Mouse (Mus musculus) heart, embryonic 16.5 days (tissue): ENCODE data around the gene Cacna2d2. TPM values are rescaled to one million over a fixed set of nuclear protein-coding genes. Genes with fewer than 3 reads are reported as not detected.

Experiments
- ATAC-seq: fragments of 200-750 bp; cut with Nextera tagmentation; replicated peaks from 2 replicates; pipeline ENCODE4 v1.8.0; 2017; ENCODE audit warnings: moderate number of reproducible peaks; ENCODE audit not compliant: insufficient read depth, low FRiP score; ENCODE audit errors: extremely low read depth
- H3K27ac ChIP-seq: fragments of 300-500 bp; sonication (generic); 2 replicates; pipeline ENCODE4 v1.5.1; 2014; ENCODE audit warnings: mild to moderate bottlenecking, low read length, control low read depth, moderate library complexity
- H3K27me3 ChIP-seq: fragments of 300-500 bp; sonication (generic); 2 replicates; pipeline ENCODE4 v1.6.1; 2014; ENCODE audit warnings: low read length, mixed read lengths; ENCODE audit not compliant: control insufficient read depth, insufficient read depth
- H3K36me3 ChIP-seq: fragments of 300-500 bp; sonication (generic); 2 replicates; pipeline ENCODE4 v1.6.1; 2014; ENCODE audit not compliant: control insufficient read depth, insufficient read depth
- H3K4me1 ChIP-seq: fragments of 300-500 bp; sonication (generic); 2 replicates; pipeline ENCODE4 v1.6.1; 2014; ENCODE audit warnings: low read length, mixed read lengths; ENCODE audit not compliant: control insufficient read depth, insufficient read depth
- H3K4me2 ChIP-seq: fragments of 300-500 bp; sonication (generic); 2 replicates; pipeline ENCODE4 v1.6.1; 2014; ENCODE audit warnings: low read depth, mild to moderate bottlenecking, control low read depth, low read length
- H3K4me3 ChIP-seq: fragments of 300-500 bp; sonication (generic); 2 replicates; pipeline ENCODE4 v1.5.1; 2014; ENCODE audit warnings: mild to moderate bottlenecking, control low read depth, low read length
- H3K9ac ChIP-seq: fragments of 300-500 bp; sonication (generic); 2 replicates; pipeline ENCODE4 v1.6.1; 2014; ENCODE audit warnings: low read length, control low read depth
- H3K9me3 ChIP-seq: fragments of 300-500 bp; sonication (generic); replicated peaks from 2 replicates; pipeline ENCODE4 v1.6.1; 2016; ENCODE audit warnings: low read length; ENCODE audit not compliant: control insufficient read depth
- WGBS: fragments of 180-500 bp; shearing (Covaris S2); extraction: QIAGEN DNeasy Blood & Tissue Kit; methylation state at CpG from one replicate; pipeline ENCODE4 v1.1.7; 2014; 5-methylcytosine and 5-hydroxymethylcytosine counted together
- polyA plus RNA-seq: library from polyadenylated mRNA; unstranded; fragments of >200 nt; fragmentation: Nextera tagmentation; extraction: Ambion mirVana; gene quantifications from 2 replicates; pipeline ENCODE4 v1.2.1, GENCODE M21; 2015

Gene Cacna2d2
- polyA plus RNA-seq, 1 experiment from 2014 or later, result 2.6 TPM

- Histone ChIP-seq H3K9ac (no peak overlapping the region), H3K27me3 (no peaks in the 10 kb centered on the region; the same call in 1 of the 2 replicates), H3K27ac (no peak overlapping the region), H3K9me3 (no peaks in the 10 kb centered on the region), H3K4me1 (no peaks in the 10 kb centered on the region; the same call in 1 of the 2 replicates), H3K36me3 (no peaks in the 10 kb centered on the region), H3K4me2 (no peak overlapping the region), H3K4me3 (no peak overlapping the region)
- ATAC-seq, result no peak
- 67% methylated on average over 4 of the region's 4 CpGs for WGBS
Measured at GRCm38 (mm10) chr9:107442891-107443290, 43.5 kb downstream of the Cacna2d2 start.

GRCm38 (mm10) chr9:107443324-107443723 is 43.9 kb downstream of the Cacna2d2 start:
- no peaks in the 10 kb centered on the region for H3K27me3 ChIP-seq
- no peak overlapping the region for H3K4me2 ChIP-seq
- ATAC-seq, result no peak
- no peaks in the 10 kb centered on the region for H3K9me3 ChIP-seq
- no peak overlapping the region for H3K27ac ChIP-seq
- no peak overlapping the region for H3K9ac ChIP-seq
- H3K4me1 ChIP-seq, result no peaks in the 10 kb centered on the region; the same call in 1 of the 2 replicates
- no peak overlapping the region for H3K4me3 ChIP-seq
- 33% methylated on average over 12 of the region's 12 CpGs for WGBS
- no peaks in the 10 kb centered on the region for H3K36me3 ChIP-seq

GRCm38 (mm10) chr9:107445011-107445471 is 45.6 kb downstream of the Cacna2d2 start:
- Histone ChIP-seq H3K4me2 (no peak overlapping the region), H3K36me3 (no peaks in the 10 kb centered on the region), H3K27ac (no peak overlapping the region), H3K9me3 (no peaks in the 10 kb centered on the region), H3K27me3 (peaks cover 3% of the 10 kb centered on the region; the same call in 1 of the 2 replicates), H3K4me1 (no peaks in the 10 kb centered on the region; the same call in 1 of the 2 replicates), H3K9ac (no peak overlapping the region), H3K4me3 (no peak overlapping the region)
- 57% methylated on average over 4 of the region's 6 CpGs for WGBS
- ATAC-seq, result no peak

- Histone ChIP-seq H3K9ac (no peak overlapping the region), H3K4me3 (no peak overlapping the region), H3K4me1 (no peaks in the 10 kb centered on the region), H3K27me3 (peaks cover 5% of the 10 kb centered on the region; the same call in 1 of the 2 replicates), H3K9me3 (no peaks in the 10 kb centered on the region), H3K36me3 (no peaks in the 10 kb centered on the region), H3K27ac (no peak overlapping the region), H3K4me2 (no peak overlapping the region)
- ATAC-seq, result no peak
- WGBS, result 51% methylated on average over 22 of the region's 22 CpGs
Measured at GRCm38 (mm10) chr9:107448805-107449517, 49.5 kb downstream of the Cacna2d2 start.

DNA sequence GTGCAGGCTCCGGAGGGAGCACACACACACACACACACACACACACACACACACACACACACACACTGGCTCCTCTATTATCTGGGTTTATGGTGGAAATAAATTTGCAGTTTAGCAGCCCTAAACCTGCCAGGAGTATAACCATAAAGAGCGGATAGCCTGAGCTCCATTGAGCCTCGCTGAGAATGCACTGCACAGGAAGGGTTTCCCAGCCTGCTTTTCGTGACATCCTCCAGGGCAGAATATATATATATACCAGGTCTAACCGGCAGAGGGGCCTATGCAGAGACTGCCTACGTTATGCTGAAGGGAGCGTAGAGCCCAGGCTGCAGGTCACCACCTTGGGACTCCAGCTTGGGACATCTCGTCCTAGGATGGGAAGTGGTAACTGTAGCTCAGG is 52.0 kb downstream of the Cacna2d2 start:
- Histone ChIP-seq H3K4me2 (no peak overlapping the region), H3K36me3 (no peaks in the 10 kb centered on the region), H3K9me3 (no peaks in the 10 kb centered on the region), H3K9ac (no peak overlapping the region), H3K4me1 (no peaks in the 10 kb centered on the region), H3K27me3 (peaks cover 5% of the 10 kb centered on the region; the same call in 1 of the 2 replicates), H3K27ac (no peak overlapping the region), H3K4me3 (no peak overlapping the region)
- WGBS, result 57% methylated on average over 8 of the region's 8 CpGs
- ATAC-seq, result no peak

DNA sequence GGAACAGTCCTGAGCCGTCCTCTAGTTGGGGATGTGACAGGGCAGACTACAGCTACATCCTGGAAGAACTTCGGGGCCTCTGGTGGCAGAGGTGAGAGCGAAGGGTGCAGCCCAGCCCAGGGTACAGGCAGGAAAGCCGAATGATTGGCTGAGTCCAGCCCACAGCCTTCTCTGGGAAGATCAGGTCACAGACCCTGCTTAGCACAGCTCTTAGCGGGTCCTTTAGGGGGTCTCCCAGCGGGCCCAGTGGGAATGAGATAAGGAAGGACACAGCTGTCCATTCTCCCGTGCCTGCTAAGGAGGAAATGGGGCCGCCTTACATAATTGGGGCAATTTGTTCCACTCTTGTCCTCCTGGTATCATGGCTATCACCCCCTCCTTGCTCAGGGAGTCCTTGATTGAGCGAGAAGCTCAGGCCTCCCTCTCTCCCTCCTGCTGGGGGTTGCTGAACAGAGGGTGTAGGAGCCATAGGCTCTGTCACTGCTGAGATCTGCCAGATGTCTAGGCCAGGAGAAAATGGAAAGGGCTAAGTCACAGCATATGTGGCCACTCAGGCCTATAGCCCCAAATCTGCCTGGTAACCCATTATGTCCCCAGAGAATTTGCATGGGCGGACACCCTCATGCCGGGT is 52.6 kb downstream of the Cacna2d2 start:
- no peak overlapping the region for H3K4me2 ChIP-seq
- H3K4me3 ChIP-seq, result no peak overlapping the region
- H3K36me3 ChIP-seq, result no peaks in the 10 kb centered on the region
- ATAC-seq, result no peak
- H3K4me1 ChIP-seq, result no peaks in the 10 kb centered on the region
- H3K9ac ChIP-seq, result no peak overlapping the region
- H3K9me3 ChIP-seq, result no peaks in the 10 kb centered on the region
- no peak overlapping the region for H3K27ac ChIP-seq
- H3K27me3 ChIP-seq, result peaks cover 5% of the 10 kb centered on the region; the same call in 1 of the 2 replicates
- WGBS, result 38% methylated on average over 11 of the region's 11 CpGs

DNA sequence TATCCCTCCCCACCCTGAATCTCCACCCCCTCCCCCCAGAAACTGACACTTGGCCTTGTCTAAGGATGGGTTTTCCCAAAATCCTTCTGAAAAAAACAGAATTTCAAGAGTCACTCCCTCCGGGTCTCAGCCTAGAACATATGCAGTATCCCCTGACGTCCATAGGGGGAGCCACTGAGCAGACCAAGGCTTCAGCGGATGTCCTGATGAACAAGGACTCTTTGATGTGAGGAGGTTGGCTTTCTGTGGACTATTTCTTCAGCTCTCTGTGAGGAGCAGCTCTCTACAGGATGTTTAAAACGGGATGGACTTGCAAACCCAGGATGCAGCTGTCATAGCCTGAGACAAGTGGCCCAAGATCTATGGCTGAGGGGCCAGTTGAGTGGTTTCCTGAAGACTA is 53.1 kb downstream of the Cacna2d2 start:
- Histone ChIP-seq H3K4me2 (no peak overlapping the region), H3K9ac (no peak overlapping the region), H3K4me1 (no peaks in the 10 kb centered on the region), H3K9me3 (no peaks in the 10 kb centered on the region), H3K27ac (no peak overlapping the region), H3K27me3 (peaks cover 5% of the 10 kb centered on the region; the same call in 1 of the 2 replicates), H3K4me3 (no peak overlapping the region), H3K36me3 (no peaks in the 10 kb centered on the region)
- no peak for ATAC-seq
- WGBS, result 30% methylated on average over 4 of the region's 4 CpGs

GRCm38 (mm10) chr9:107453151-107453550 is 53.7 kb downstream of the Cacna2d2 start:
- no peak overlapping the region for H3K4me2 ChIP-seq
- H3K4me1 ChIP-seq, result no peaks in the 10 kb centered on the region

DNA sequence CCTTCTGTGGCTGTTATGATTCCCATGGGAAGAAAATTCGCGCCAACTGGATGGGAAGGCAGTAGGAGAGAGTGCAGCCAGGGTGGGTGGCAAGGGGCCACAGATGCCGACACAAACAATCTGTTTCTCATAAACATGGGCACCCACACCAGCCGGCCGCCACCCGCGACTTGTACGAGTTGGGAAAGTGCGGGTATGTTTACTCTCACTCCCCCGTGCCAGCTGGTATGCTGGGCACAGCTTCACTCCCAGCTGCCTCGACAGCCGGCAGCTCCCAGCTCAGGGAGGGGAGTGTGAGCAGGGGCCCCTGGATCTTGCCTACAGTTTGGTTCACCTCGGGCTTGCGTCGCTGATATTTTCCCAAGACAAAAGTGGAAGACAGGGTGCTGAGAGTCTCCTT is 57.3 kb downstream of the Cacna2d2 start:
- 0 out of 2 replicates have a peak, but pooled peaks cover 2% of the 10 kb centered on the region for H3K27me3 ChIP-seq
- ATAC-seq, result no peak
- H3K4me3 ChIP-seq, result no peak overlapping the region
- no peaks in the 10 kb centered on the region for H3K36me3 ChIP-seq
- no peaks in the 10 kb centered on the region for H3K4me1 ChIP-seq
- H3K9ac ChIP-seq, result no peak overlapping the region
- no peak overlapping the region for H3K4me2 ChIP-seq
- H3K27ac ChIP-seq, result no peak overlapping the region
- WGBS, result 53% methylated on average over 15 of the region's 15 CpGs
- no peaks in the 10 kb centered on the region for H3K9me3 ChIP-seq

More at GRCm38 (mm10) chr9:107453151-107453550, 53.7 kb downstream of the Cacna2d2 start:
- H3K27ac ChIP-seq, result no peak overlapping the region
- H3K4me3 ChIP-seq, result no peak overlapping the region
- 69% methylated on average over 8 of the region's 8 CpGs for WGBS
- no peaks in the 10 kb centered on the region for H3K36me3 ChIP-seq
- H3K9me3 ChIP-seq, result no peaks in the 10 kb centered on the region
- H3K9ac ChIP-seq, result no peak overlapping the region
- ATAC-seq, result no peak
- peaks cover 5% of the 10 kb centered on the region; the same call in 1 of the 2 replicates for H3K27me3 ChIP-seq
